Mouse (Mus musculus) ES-E14 (cell line): Measurements from ENCODE around the gene Nup210. TPM values are rescaled to one million over a fixed set of nuclear protein-coding genes. Genes with fewer than 3 reads are reported as not detected.

Experiments used
- DNase-seq: peaks from one replicate; pipeline ENCODE4 v3.0.0-alpha.2; 2013; ENCODE audit warnings: low read depth, low spot score
- H3K27ac ChIP-seq: 2 replicates; pipeline ENCODE4 v1.5.1; 2012; ENCODE audit warnings: low read depth, mild to moderate bottlenecking, low read length, moderate library complexity, mixed read lengths; ENCODE audit not compliant: poor library complexity, insufficient read depth, severe bottlenecking
- H3K36me3 ChIP-seq: 2 replicates; pipeline ENCODE4 v1.6.1; 2012; ENCODE audit warnings: mild to moderate bottlenecking, low read length, moderate library complexity, mixed read lengths; ENCODE audit not compliant: control insufficient read depth, poor library complexity, insufficient read depth, severe bottlenecking
- H3K4me1 ChIP-seq, 2 experiments: fragments of 150-350 bp in 1 of 2; sonication (generic) in 1 of 2; 2 replicates each; pipeline ENCODE4 v1.6.1; 2012; ENCODE audit warnings: low read length in 2 of 2, mild to moderate bottlenecking in 1 of 2, mixed read lengths in 1 of 2; ENCODE audit not compliant: control insufficient read depth in 2 of 2, insufficient read depth in 2 of 2, poor library complexity in 1 of 2
- H3K4me3 ChIP-seq, 2 experiments: fragments of 150-350 bp in 1 of 2; sonication (generic) in 1 of 2; 2 replicates each; pipeline ENCODE4 v1.5.1; 2012; ENCODE audit warnings: low read length in 2 of 2, low read depth in 1 of 2, mild to moderate bottlenecking in 1 of 2, mixed read lengths in 1 of 2; ENCODE audit not compliant: insufficient read depth in 1 of 2, poor library complexity in 1 of 2, severe bottlenecking in 1 of 2
- H3K9ac ChIP-seq: 2 replicates; pipeline ENCODE4 v1.6.1; 2012; ENCODE audit warnings: low read depth, mild to moderate bottlenecking, low read length, mixed read lengths; ENCODE audit not compliant: poor library complexity, insufficient read depth, severe bottlenecking
- H3K9me3 ChIP-seq: fragments of 150-350 bp; sonication (generic); 2 replicates; pipeline ENCODE4 v1.6.1; 2012; ENCODE audit warnings: low read depth, mild to moderate bottlenecking, low read length; ENCODE audit not compliant: control insufficient read depth, insufficient read depth
- CHD2 ChIP-seq: IDR thresholded peaks from 2 replicates; pipeline ENCODE4 v1.6.1; 2014; ENCODE audit warnings: mild to moderate bottlenecking, low read depth, low read length, inconsistent platforms
- HCFC1 ChIP-seq: IDR thresholded peaks from 2 replicates; pipeline ENCODE4 v1.6.1; 2012; ENCODE audit warnings: low read length, inconsistent platforms, borderline replicate concordance; ENCODE audit not compliant: insufficient read depth
- MAFK ChIP-seq: IDR thresholded peaks from 2 replicates; pipeline ENCODE4 v1.6.1; 2014; ENCODE audit warnings: mild to moderate bottlenecking, low read depth, low read length, inconsistent platforms; ENCODE audit not compliant: insufficient read depth
- ZC3H11A ChIP-seq: IDR thresholded peaks from 2 replicates; pipeline ENCODE4 v1.6.1; 2012; ENCODE audit warnings: low read depth, mild to moderate bottlenecking, inconsistent platforms, low read length, borderline replicate concordance
- ZNF384 ChIP-seq: IDR thresholded peaks from 2 replicates; pipeline ENCODE4 v1.6.1; 2012; ENCODE audit warnings: low read depth, low read length, inconsistent platforms
- in situ Hi-C, 2 experiments: fragments of 600-800 bp; cut with MboI; formaldehyde crosslinking; loops; one replicate each; pipeline ENCODE4 v1.15.1; 2025; ENCODE audit warnings: low sequenced_read_pairs in 2 of 2, inconsistent platforms in 1 of 2; ENCODE audit not compliant: unreplicated experiment in 2 of 2
- total RNA-seq: library from RNA; depleted of rRNA; stranded (reverse); fragments of 300-350 nt; gene quantifications from 2 replicates; pipeline ENCODE4 v1.2.3, GENCODE M21; 2012

Nup210 gene
- total RNA-seq, 1 experiment, result 65.9 TPM

DNA sequence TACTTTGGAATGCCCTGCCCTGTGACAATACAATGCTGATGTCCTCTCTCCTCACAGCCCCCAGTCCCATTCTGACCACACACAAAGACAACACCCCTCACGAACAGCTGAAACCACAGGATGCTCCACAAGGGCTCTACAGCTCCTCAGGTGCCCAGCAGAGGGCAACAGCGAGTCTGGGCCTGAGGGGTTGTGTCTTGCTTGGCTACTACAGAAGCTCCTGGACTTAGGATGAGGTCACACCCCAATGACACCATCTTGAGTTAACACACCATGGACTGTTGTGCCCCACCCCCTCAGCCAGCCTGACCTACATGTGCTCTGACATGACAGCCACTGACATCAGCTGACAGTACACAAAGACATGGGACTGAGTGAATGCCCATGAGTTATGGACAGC lies 56.9 kb downstream of the Nup210 start:
- H3K4me3 ChIP-seq, result no peak overlapping the region
- no peak overlapping the region for H3K9ac ChIP-seq
- H3K36me3 ChIP-seq, result peaks cover 21% of the 10 kb centered on the region
- H3K4me1 ChIP-seq, result no peaks in the 10 kb centered on the region
- no peak for TF ChIP-seq ZC3H11A
- no peak for TF ChIP-seq MAFK
- no peak for TF ChIP-seq HCFC1
- TF ChIP-seq ZNF384, result no peak
- no peak for TF ChIP-seq CHD2
- in situ Hi-C loops, result no loop called here
- DNase-seq, result peak; percentile 9
- no peaks in the 10 kb centered on the region for H3K9me3 ChIP-seq
- H3K27ac ChIP-seq, result no peak overlapping the region

GRCm38 (mm10) chr6:91057989-91058388 lies 58.6 kb downstream of the Nup210 start:
- TF ChIP-seq ZNF384 (no peak), MAFK (no peak), HCFC1 (no peak), CHD2 (no peak), ZC3H11A (no peak)
- no peak for DNase-seq
- Histone ChIP-seq H3K4me1 (no peaks in the 10 kb centered on the region), H3K36me3 (peaks cover 30% of the 10 kb centered on the region), H3K27ac (no peak overlapping the region), H3K4me3 (no peak overlapping the region), H3K9ac (no peak overlapping the region), H3K9me3 (no peaks in the 10 kb centered on the region)
- in situ Hi-C loops, result no loop called here

GRCm38 (mm10) chr6:91056348-91056747 lies 60.3 kb downstream of the Nup210 start:
- Histone ChIP-seq H3K4me3 (no peak overlapping the region), H3K4me1 (no peaks in the 10 kb centered on the region), H3K9me3 (no peaks in the 10 kb centered on the region), H3K27ac (no peak overlapping the region), H3K36me3 (peaks cover 27% of the 10 kb centered on the region), H3K9ac (no peak overlapping the region)
- DNase-seq, result no peak
- in situ Hi-C loops, result no loop called here
- TF ChIP-seq ZNF384, result no peak
- TF ChIP-seq MAFK, result no peak

DNA sequence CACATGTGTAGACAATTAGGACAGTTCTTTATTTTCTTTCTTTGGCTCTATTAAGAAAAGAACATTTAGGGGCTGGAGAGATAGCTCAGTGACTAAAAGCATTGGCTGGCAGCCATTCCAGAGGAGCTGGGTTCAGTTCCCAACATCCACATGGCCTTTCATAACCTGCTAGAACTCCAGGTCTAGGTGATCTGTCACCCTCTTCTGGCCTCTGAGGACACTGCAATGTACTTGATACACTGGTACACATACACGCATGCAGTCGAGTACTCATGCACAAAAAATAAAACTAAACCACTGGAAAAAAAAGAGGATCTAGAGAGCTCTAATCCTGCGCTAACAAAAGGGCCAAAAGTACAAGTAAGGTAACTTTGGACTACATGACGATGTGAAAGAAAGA lies 64.1 kb downstream of the Nup210 start:
- H3K4me3 ChIP-seq, result no peak overlapping the region
- no peak overlapping the region for H3K27ac ChIP-seq
- no peaks in the 10 kb centered on the region for H3K4me1 ChIP-seq
- in situ Hi-C loops, result no loop called here
- H3K9me3 ChIP-seq, result no peaks in the 10 kb centered on the region
- H3K9ac ChIP-seq, result no peak overlapping the region
- TF ChIP-seq ZNF384 (no peak), MAFK (no peak), HCFC1 (no peak), ZC3H11A (no peak), CHD2 (no peak)
- peaks cover 13% of the 10 kb centered on the region for H3K36me3 ChIP-seq
- DNase-seq, result no peak

- in situ Hi-C loops, result no loop called here
Observed at GRCm38 (mm10) chr6:91048019-91048418, 68.6 kb downstream of the Nup210 start.

More at GRCm38 (mm10) chr6:91048019-91048418, 68.6 kb downstream of the Nup210 start:
- peaks cover 27% of the 10 kb centered on the region for H3K36me3 ChIP-seq
- no peak overlapping the region for H3K4me3 ChIP-seq
- no peak for DNase-seq
- no peaks in the 10 kb centered on the region for H3K9me3 ChIP-seq
- H3K9ac ChIP-seq, result no peak overlapping the region
- TF ChIP-seq ZNF384, result no peak
- no peak for TF ChIP-seq CHD2
- no peak for TF ChIP-seq MAFK
- TF ChIP-seq ZC3H11A, result no peak
- no peak for TF ChIP-seq HCFC1
- H3K4me1 ChIP-seq, result no peaks in the 10 kb centered on the region
- H3K27ac ChIP-seq, result no peak overlapping the region
